Mouse (Mus musculus) embryonic stem cell, embryonic (primary cell): ENCODE measurements around the gene Vmn2r117.
"Not testable (repeated sequence)": the region's sequence is repeated elsewhere in the genome, so short reads cannot be mapped to it uniquely, and the experiment has no call there.

Source experiments
- CTCF ChIA-PET, 4 experiments: fragments of 300-600 bp in 2 of 4; fragments of 350-600 bp in 2 of 4; sonication (Branson Sonifier 250); formaldehyde crosslinking; loops; one replicate each; lab custom pipeline; 2022; ENCODE audit warnings: inconsistent platforms in 2 of 4; lab: Charles Lee
- POLR2A ChIA-PET, 4 experiments: fragments of 300-600 bp in 2 of 4; fragments of 350-600 bp in 2 of 4; sonication (Branson Sonifier 250); formaldehyde crosslinking; loops; one replicate each; lab custom pipeline; 2022; ENCODE audit warnings: antibody characterized with exemption in 4 of 4, inconsistent platforms in 1 of 4; lab: Charles Lee

Gene Vmn2r117

DNA sequence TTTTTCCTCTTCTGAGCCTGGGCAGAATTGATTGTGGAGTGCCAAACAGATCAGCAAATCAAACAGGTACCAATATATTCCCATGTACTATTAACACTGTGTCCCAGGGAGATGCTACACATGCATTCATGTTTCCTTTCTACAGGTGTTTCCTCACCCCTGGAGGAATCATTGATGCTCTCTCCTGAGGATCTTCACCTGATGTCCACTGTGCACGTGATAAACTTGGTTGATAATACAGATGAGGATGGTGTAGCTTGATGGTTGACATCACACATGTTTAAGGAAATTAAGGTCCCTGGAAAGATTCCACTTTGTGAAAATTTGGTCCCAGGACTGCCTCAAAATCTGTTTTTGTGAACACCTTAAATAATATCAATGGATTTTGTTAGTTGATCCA lies at the start of gene Vmn2r117:
TSS of gene Vmn2r117 (minus strand) at position 101 of the 400 bp plus-strand sequence.
- POLR2A ChIA-PET, CTCF ChIA-PET: not testable (repeated sequence)

DNA sequence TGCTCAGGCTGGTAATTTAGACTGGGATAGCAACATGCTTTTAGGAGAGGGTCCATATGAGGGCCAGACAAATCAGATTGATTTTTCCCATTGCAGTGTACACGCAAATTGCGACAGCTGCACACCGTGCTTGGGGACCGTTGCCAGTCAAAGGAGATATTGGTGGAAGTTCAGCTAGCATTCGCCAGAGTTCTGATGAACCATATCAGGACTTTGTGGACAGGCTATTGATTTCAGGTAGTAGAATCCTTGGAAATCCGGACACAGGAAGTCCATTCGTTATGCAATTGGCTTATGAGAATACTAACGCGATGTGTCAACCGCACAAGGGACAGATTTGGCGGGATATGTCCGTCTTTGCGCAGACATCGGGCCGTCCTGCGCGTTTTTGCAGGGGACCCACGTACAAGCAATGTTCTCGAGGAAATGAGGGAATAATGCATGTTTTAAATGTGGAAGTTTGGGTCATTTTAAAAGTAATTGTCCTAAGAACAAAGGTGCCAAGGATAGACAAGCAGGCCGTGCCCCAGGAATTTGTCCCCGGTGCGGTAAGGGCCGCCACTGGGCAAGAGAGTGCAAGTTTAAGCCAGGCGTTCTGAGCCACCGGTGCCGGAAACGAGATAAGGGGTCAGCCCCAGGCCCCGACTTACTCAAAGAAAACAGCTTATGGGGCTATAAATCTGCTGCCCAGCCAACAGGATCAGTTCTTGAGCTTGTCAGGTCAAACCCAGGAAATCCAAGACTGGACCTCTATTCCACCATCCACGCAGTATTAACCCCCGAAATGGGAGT lies 43.6 kb upstream of the Vmn2r117 start:
- CTCF ChIA-PET: interaction anchor here in 1 of 4 experiments (0.9 kb wide), 1 partner anchor 78 kb away, joined by 3 read pairs; the partner anchor contains the start of gene Zscan10
- POLR2A ChIA-PET: not testable (repeated sequence)

DNA sequence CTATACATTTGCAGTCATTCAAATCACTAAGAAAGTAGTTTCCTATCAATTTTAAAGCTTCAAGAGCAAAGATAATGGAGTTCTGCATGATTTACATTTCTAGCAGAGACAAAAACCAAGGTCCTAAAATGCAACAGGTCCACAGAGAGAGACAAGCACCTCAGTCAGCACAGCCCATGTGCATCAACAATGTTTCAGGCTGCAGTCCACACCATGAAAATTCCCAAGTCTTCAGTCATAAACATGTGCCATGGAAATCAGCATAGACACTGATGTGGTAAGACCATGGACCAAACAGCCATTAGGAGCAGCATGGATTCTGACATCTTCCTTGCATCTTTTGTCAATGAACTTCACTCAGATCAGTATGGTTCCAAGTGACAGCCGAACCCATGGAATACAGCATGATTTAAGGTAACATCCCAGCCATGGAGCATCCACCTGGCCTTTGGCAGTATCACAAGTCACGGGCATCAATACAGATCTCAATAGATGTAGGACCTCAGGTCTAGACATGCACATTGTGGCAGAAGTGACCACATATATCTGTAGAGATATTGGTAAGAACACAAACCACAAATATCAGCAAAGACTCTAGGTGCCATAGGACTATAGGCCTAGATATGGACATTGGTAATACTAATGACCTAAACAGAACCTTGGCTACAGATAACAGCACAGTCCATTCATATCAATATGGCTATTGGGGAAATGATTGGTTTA lies 39.4 kb upstream of the Vmn2r117 start:
- ChIA-PET POLR2A (no interaction called here), CTCF (no interaction called here)

DNA sequence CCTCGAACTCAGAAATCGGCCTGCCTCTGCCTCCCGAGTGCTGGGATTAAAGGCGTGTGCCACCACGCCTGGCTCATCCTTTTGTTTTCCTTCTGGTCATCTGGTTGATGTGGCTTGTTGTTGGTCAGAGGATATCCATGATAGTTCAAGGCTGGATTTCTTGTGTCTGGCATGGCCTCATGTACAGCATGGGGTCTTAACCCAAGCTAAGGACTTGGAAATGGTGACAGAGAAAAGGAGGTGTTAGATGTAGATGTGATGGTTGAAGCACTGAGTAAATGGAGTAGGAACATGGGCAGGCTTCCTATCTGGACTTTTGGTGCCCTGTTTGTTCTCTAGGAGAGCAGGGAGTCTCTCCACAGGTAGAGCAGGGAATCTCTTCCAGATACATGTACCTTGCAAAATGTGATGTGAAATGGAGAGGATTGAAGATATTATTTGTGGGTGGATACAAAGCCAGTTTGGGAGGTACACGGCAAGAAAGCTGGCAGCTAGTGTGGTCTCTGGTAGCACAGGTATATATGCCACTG lies 46.3 kb downstream of the Vmn2r117 start:
- ChIA-PET POLR2A (no interaction called here), CTCF (interaction anchor here in 1 of 4 experiments (0.7 kb wide), 1 partner anchor 235 kb away, joined by 3 read pairs; no protein-coding TSS in a partner anchor)
